In the genomic region with DNA sequence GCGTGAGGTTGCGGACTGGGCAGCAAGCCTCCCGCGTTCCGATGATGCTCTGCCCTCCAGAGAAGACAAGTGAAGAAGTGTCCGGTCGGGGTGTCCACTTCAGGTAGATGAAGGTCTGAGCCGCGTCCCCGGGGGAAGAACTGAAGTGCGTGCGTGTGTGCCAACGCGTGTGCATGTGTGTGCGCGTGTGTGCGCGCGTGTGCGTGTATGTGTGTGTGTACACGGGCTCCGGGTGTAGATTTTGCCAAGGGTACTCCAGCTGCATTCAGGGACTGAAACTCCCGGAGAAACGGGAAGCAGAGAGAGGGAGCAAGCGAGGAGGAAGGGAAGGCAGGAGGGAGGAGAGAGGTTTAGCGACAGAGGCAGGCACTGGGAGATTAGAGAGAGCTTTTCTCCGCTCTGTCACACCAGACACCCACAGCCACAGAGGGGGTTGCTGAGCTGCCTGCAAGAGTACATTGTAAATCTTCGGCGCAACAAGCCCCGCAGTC, we compare ENCODE assay signal across 7 mouse cellular contexts. TPM values are rescaled to one million over a fixed set of nuclear protein-coding genes. Genes with fewer than 3 reads are reported as not detected.
A peak's percentile ranks its signal among the peaks of the same experiment; 100 is the strongest.
DNase-seq lines count a peak whose midpoint lies in the region; ATAC-seq lines count a peak whose summit lies in the region.

A gene (minus strand): TSS at position 147 of the 491 bp plus-strand sequence.

- peaks cover 55% of the 10 kb centered on the region for H3K27me3 ChIP-seq in heart, embryonic 15.5 days

- no peak within 1 kb of the TSS for H3K27ac ChIP-seq in heart, embryonic 15.5 days

- intact Hi-C loops in left cerebral cortex, postnatal 10 days (cut with DNase I), result loop anchor here (2.0 to 10.0 kb wide), 3 partner anchors 295 to 1777 kb away; no protein-coding TSS in a partner anchor

- H3K4me1 ChIP-seq in heart, embryonic 15.5 days (replicated peaks), result peaks cover 19% of the 10 kb centered on the region

- DNase-seq in R1 (ENCODE audit: low read depth, low spot score) (peak; percentile 24), MN1 (ENCODE audit: low spot score) (no peak)
- DNase-seq in cerebellum, postnatal 10 days, result peak; percentile 76 to 78
- DNase-seq in left cerebral cortex, postnatal 10 days (ENCODE audit: extremely low spot score in 1 of 2, low spot score in 2 of 2), result peak; percentile 25 to 32
- DNase-seq in neural tube, embryonic 10.5 days (ENCODE audit: extremely low spot score, low spot score), result peak; percentile 46
- DNase-seq in kidney, adult 9 months, result no peak

- H3K9me3 ChIP-seq in heart, embryonic 15.5 days (replicated peaks), result no peaks in the 10 kb centered on the region

- H3K9ac ChIP-seq in heart, embryonic 15.5 days, result no peak within 1 kb of the TSS

- no peaks in the 10 kb centered on the region for H3K36me3 ChIP-seq in heart, embryonic 15.5 days

- peak; percentile 51; the same call in 1 of the 2 replicates for ATAC-seq in heart, embryonic 15.5 days (replicated peaks; ENCODE audit: insufficient number of reproducible peaks, insufficient read depth, low FRiP score, low read depth)

- WGBS in heart, embryonic 15.5 days, result under 1% methylated on average over 30 of the region's 30 CpGs

- peak within 1 kb of the TSS; percentile 94 for H3K4me2 ChIP-seq in heart, embryonic 15.5 days

- peak within 1 kb of the TSS; percentile 56 for H3K4me3 ChIP-seq in heart, embryonic 15.5 days

RNA-seq across cellular contexts. Expression of the gene that starts here (rescaled TPM):
- polyA plus RNA-seq in heart, embryonic 15.5 days (2015; fragmentation: Nextera tagmentation; extraction: Ambion mirVana), result 0.03 and 0.04 TPM in 2 replicates
- 10 to 100 TPM; 21.0 to 21.7 TPM for total RNA-seq in left cerebral cortex, postnatal 10 days (2021)

Comparison
In these comparisons a context has a peak if more than half of its experiments do, and no peak if none do; other contexts are left out.
1. Peak in ATAC-seq, H3K4me3 ChIP-seq and H3K4me2 ChIP-seq in heart, embryonic 15.5 days; RNA of the gene not detected or under 1 TPM.
2. DNase-seq: peak in R1 (single experiment), cerebellum, postnatal 10 days (2 of 2), left cerebral cortex, postnatal 10 days (2 of 2) and neural tube, embryonic 10.5 days (single experiment); none in MN1 (single experiment) and kidney, adult 9 months (single experiment).